Mouse (Mus musculus): Measurements from ENCODE around the gene Bicc1.

GRCm38 (mm10) chr10:71201512-71201911, 42.0 kb upstream of the Bicc1 start:
- TF ChIP-seq CTCF (IDR thresholded peaks at IDR 0.05; ENCODE audit: control insufficient read depth, insufficient read depth, insufficient replicate concordance, low read depth, low read length) (no peak), POLR2A (IDR thresholded peaks at IDR 0.05; ENCODE audit: control insufficient read depth, low read depth, low read length) (no peak)
